Mouse (Mus musculus) ES-CJ7 (cell line): ENCODE measurements around the gene Gm10840.
"Not testable (repeated sequence)": the region's sequence is repeated elsewhere in the genome, so short reads cannot be mapped to it uniquely, and the experiment has no call there.

ENCODE experiments used
- DNase-seq: peaks from one replicate; pipeline ENCODE4 v3.0.0; 2011; ENCODE audit warnings: low read depth, low spot score

Gm10840 gene

DNA sequence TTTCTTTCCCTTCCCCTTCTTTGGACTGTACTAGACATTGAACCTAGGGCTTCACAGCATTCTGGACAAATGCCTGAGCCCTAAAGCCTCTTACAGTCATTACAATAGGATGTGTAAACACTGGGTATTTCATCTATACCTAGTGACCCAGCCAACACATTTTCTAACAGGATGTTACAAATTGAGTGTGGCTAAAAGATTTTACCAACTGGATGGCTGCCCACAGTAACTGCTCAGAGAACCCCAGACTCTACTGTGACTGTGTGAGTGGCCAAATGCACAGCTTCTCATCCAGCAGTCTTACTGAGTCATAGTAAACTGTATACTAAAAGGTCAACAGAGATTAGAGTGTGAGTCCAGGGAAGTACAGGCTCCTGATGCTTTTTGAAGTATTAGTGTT is 34.7 kb downstream of the Gm10840 start:
- no peak for DNase-seq

GRCm38 (mm10) chr11:106198277-106198676 is 37.6 kb downstream of the Gm10840 start:
- DNase-seq, result no peak

DNA sequence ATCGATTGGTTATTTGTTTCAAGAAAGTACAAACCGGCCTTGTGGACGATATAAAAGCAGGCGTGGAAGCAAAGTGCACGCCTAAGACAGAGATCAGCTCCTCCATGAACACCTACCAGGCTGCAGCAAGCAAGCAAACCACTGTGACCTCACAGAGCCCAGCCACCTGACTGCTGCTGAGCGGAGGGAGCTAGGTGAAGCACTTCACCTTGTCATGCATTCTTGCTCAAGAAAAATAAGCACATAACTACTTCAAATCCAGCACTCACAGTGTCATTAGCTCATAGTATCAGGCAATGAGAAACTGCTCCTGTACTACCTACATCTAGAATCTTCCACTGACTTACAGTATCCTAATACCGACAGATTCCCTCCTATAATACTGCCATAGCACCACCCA is 39.3 kb downstream of the Gm10840 start:
- not testable (repeated sequence) for DNase-seq

- no peak for DNase-seq
These were observed 40.1 kb downstream of the Gm10840 start for GRCm38 (mm10) chr11:106200756-106201155.

GRCm38 (mm10) chr11:106201337-106202122 is 40.9 kb downstream of the Gm10840 start:
- DNase-seq, result no peak

DNA sequence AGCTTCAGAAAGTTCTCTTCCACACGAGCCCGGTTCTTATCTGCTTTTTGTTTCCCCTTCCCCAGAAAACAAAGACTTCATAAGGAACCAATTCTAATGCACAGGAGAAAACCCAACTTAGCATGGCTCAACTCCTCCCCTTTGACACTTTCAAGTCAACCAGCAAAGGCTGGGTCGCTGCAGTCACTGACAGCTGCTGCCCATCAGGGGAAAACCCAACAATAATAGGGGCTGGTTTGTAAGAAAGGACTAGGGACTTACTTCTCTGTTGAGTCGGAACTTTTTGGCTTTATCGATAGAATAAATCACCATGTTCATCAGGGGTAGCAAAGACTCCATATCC is 41.4 kb downstream of the Gm10840 start, which contains the start of gene Strada:
TSS of gene Strada (minus strand) at position 46 of the 343 bp plus-strand sequence.
- no peak for DNase-seq
